Mouse (Mus musculus) lung, postnatal 0 days (tissue): ENCODE data around the gene Arhgap29. TPM values are rescaled to one million over a fixed set of nuclear protein-coding genes. Genes with fewer than 3 reads are reported as not detected.

ENCODE experiments used
- ATAC-seq: fragments of 200-750 bp; cut with Nextera tagmentation; 2 replicates; pipeline ENCODE4 v1.8.0; 2017; ENCODE audit warnings: moderate library complexity
- DNase-seq: peaks from one replicate; pipeline ENCODE4 v3.0.0-alpha.2; 2016; ENCODE audit warnings: low spot score
- H3K27ac ChIP-seq: fragments of 300-500 bp; sonication (generic); 2 replicates; pipeline ENCODE4 v1.5.1; 2014; ENCODE audit warnings: antibody characterized with exemption, mild to moderate bottlenecking, low read length, mixed read lengths
- H3K27me3 ChIP-seq: fragments of 300-500 bp; sonication (generic); replicated peaks from 2 replicates; pipeline ENCODE4 v1.6.1; 2014; ENCODE audit warnings: low read length, mixed read lengths; ENCODE audit not compliant: insufficient read depth
- H3K36me3 ChIP-seq: fragments of 300-500 bp; sonication (generic); 2 replicates; pipeline ENCODE4 v1.6.1; 2014; ENCODE audit warnings: low read length, mixed read lengths; ENCODE audit not compliant: insufficient read depth
- H3K4me1 ChIP-seq: fragments of 300-500 bp; sonication (generic); 2 replicates; pipeline ENCODE4 v1.6.1; 2014; ENCODE audit warnings: antibody characterized with exemption, low read depth, low read length, mixed read lengths; ENCODE audit not compliant: insufficient read depth
- H3K4me2 ChIP-seq: fragments of 300-500 bp; sonication (generic); replicated peaks from 2 replicates; pipeline ENCODE4 v1.6.1; 2014; ENCODE audit warnings: low read depth, mild to moderate bottlenecking, low read length, moderate library complexity, mixed read lengths
- H3K4me3 ChIP-seq: fragments of 300-500 bp; sonication (generic); 2 replicates; pipeline ENCODE4 v1.5.1; 2014; ENCODE audit warnings: low read depth, low read length
- H3K9ac ChIP-seq: fragments of 300-500 bp; sonication (generic); replicated peaks from 2 replicates; pipeline ENCODE4 v1.6.1; 2014; ENCODE audit warnings: low read depth, mild to moderate bottlenecking
- H3K9me3 ChIP-seq: fragments of 300-500 bp; sonication (generic); 2 replicates; pipeline ENCODE4 v1.6.1; 2016; ENCODE audit warnings: low read length, mixed read lengths
- CTCF ChIP-seq: IDR thresholded peaks from 2 replicates; pipeline ENCODE4 v1.5.1; 2016; ENCODE audit warnings: antibody characterized with exemption, mild to moderate bottlenecking
- EP300 ChIP-seq: IDR thresholded peaks from 2 replicates; pipeline ENCODE4 v1.6.1; 2016; ENCODE audit warnings: antibody characterized with exemption, mild to moderate bottlenecking, control low read depth
- WGBS: fragments of 180-500 bp; shearing (Covaris S2); extraction: QIAGEN DNeasy Blood & Tissue Kit; methylation state at CpG from one replicate; pipeline ENCODE4 v1.1.7; 2014; 5-methylcytosine and 5-hydroxymethylcytosine counted together
- polyA plus RNA-seq: library from polyadenylated mRNA; unstranded; fragments of >200 nt; fragmentation: Nextera tagmentation; extraction: Ambion mirVana; gene quantifications from 2 replicates; pipeline ENCODE4 v1.2.1, GENCODE M21; 2015

Gene Arhgap29
- polyA plus RNA-seq = 56.8 and 67.2 TPM in 2 replicates

GRCm38 (mm10) chr3:121952041-121952591 lies at the start of gene Arhgap29:
Gene Arhgap29 (plus strand): TSS chr3:121952541.
- H3K27ac ChIP-seq = peak within 1 kb of the TSS; percentile 97
- H3K9ac ChIP-seq = peak within 1 kb of the TSS; percentile 91
- 87% methylated on average over 8 of the region's 8 CpGs for WGBS
- DNase-seq (no peak), ATAC-seq (no peak)
- no peaks in the 10 kb centered on the region for H3K36me3 ChIP-seq
- no peaks in the 10 kb centered on the region for H3K9me3 ChIP-seq
- peak within 1 kb of the TSS; percentile 65 for H3K4me2 ChIP-seq
- no peaks in the 10 kb centered on the region for H3K27me3 ChIP-seq
- TF ChIP-seq EP300 (no peak), CTCF (no peak)
- no peaks in the 10 kb centered on the region for H3K4me1 ChIP-seq
- H3K4me3 ChIP-seq = peak within 1 kb of the TSS; percentile 89

DNA sequence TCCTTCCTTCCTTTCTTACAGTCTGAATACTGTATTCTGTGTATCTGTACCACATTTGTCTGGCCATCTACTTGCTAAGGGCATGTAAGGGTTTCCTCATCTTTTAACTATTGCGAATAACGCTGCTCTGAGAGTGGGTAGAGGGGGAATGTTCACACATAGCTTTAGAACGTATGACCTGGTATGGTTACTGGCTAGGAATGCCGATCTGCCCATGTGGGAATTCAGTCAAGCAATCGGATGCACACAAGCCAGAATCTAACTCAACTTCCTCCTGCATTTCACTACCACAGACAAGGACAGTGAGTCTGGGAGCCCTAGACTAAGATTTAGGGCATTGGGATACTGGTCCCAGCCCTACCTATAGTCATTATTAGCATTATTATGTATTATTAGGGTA lies 49.6 kb upstream of the Arhgap29 start:
- ATAC-seq (no peak), DNase-seq (no peak)
- Histone ChIP-seq H3K4me1 (peaks cover 7% of the 10 kb centered on the region; the same call in 1 of the 2 replicates), H3K27ac (no peak overlapping the region), H3K9me3 (no peaks in the 10 kb centered on the region), H3K36me3 (no peaks in the 10 kb centered on the region), H3K4me2 (no peak overlapping the region), H3K27me3 (no peaks in the 10 kb centered on the region), H3K4me3 (no peak overlapping the region), H3K9ac (no peak overlapping the region)
- 57% methylated on average over 5 of the region's 5 CpGs for WGBS
- TF ChIP-seq EP300 (no peak), CTCF (no peak)

- Histone ChIP-seq H3K9ac (no peak overlapping the region), H3K9me3 (no peaks in the 10 kb centered on the region), H3K27ac (no peak overlapping the region), H3K4me3 (no peak overlapping the region), H3K36me3 (no peaks in the 10 kb centered on the region), H3K4me2 (no peak overlapping the region), H3K27me3 (no peaks in the 10 kb centered on the region), H3K4me1 (peaks cover 7% of the 10 kb centered on the region; the same call in 1 of the 2 replicates)
- 58% methylated on average over 4 of the region's 4 CpGs for WGBS
- TF ChIP-seq CTCF (no peak), EP300 (no peak)
- DNase-seq = no peak
- no peak for ATAC-seq
Observed at GRCm38 (mm10) chr3:121903286-121903685, 49.1 kb upstream of the Arhgap29 start.

GRCm38 (mm10) chr3:121903695-121904094 lies 48.6 kb upstream of the Arhgap29 start:
- no peak for ATAC-seq
- Histone ChIP-seq H3K4me1 (peaks cover 7% of the 10 kb centered on the region; the same call in 1 of the 2 replicates), H3K4me2 (no peak overlapping the region)

GRCm38 (mm10) chr3:121904476-121904875 lies 47.9 kb upstream of the Arhgap29 start:
- H3K4me1 ChIP-seq = peaks cover 7% of the 10 kb centered on the region; the same call in 1 of the 2 replicates
- ATAC-seq = no peak

More at GRCm38 (mm10) chr3:121903695-121904094, 48.6 kb upstream of the Arhgap29 start:
- H3K27ac ChIP-seq = no peak overlapping the region
- no peak for DNase-seq
- TF ChIP-seq CTCF (no peak), EP300 (no peak)
- no peak overlapping the region for H3K4me3 ChIP-seq
- no peaks in the 10 kb centered on the region for H3K9me3 ChIP-seq
- no peaks in the 10 kb centered on the region for H3K27me3 ChIP-seq
- 55% methylated on average over 8 of the region's 8 CpGs for WGBS
- H3K9ac ChIP-seq = no peak overlapping the region
- H3K36me3 ChIP-seq = no peaks in the 10 kb centered on the region

DNA sequence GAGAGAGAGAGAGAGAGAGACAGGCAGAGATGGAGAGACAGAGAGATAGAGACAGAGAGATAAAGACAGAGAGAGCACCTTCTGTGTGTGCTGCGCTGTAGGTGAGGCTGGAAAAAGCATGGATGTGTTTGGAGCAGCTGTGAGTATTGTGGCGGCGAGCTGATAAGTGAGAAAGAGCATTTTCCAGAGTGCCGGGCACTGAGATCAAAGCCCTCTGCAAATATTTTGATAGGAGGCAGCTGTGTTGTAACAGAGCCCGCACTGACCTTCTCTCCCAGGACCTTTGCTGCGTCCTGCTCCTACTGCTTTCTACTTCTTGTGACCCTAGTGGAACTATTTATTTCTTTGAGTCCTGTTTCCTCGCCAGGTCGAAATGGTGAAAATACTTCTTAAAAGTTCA lies 45.7 kb upstream of the Arhgap29 start:
- ATAC-seq (peak; percentile 41; the same call in 1 of the 2 replicates), DNase-seq (no peak)
- H3K9ac ChIP-seq = no peak overlapping the region
- no peak overlapping the region for H3K4me2 ChIP-seq
- no peaks in the 10 kb centered on the region for H3K9me3 ChIP-seq
- H3K4me1 ChIP-seq = peaks cover 7% of the 10 kb centered on the region; the same call in 1 of the 2 replicates
- H3K27ac ChIP-seq = no peak overlapping the region
- no peaks in the 10 kb centered on the region for H3K27me3 ChIP-seq
- TF ChIP-seq CTCF (no peak), EP300 (no peak)
- 18% methylated on average over 8 of the region's 8 CpGs for WGBS
- H3K4me3 ChIP-seq = no peak overlapping the region
- H3K36me3 ChIP-seq = no peaks in the 10 kb centered on the region

More at GRCm38 (mm10) chr3:121904476-121904875, 47.9 kb upstream of the Arhgap29 start:
- H3K27me3 ChIP-seq = no peaks in the 10 kb centered on the region
- H3K9me3 ChIP-seq = no peaks in the 10 kb centered on the region
- no peak overlapping the region for H3K27ac ChIP-seq
- 96% methylated on average over 2 of the region's 2 CpGs for WGBS
- no peaks in the 10 kb centered on the region for H3K36me3 ChIP-seq
- TF ChIP-seq EP300 (no peak), CTCF (no peak)
- DNase-seq = no peak
- no peak overlapping the region for H3K9ac ChIP-seq
- no peak overlapping the region for H3K4me3 ChIP-seq
- H3K4me2 ChIP-seq = no peak overlapping the region
